Mouse (Mus musculus) erythroblast, embryonic 14.5 days (primary cell): ENCODE results near the gene Tmco3. TPM values are rescaled to one million over a fixed set of nuclear protein-coding genes. Genes with fewer than 3 reads are reported as not detected.
"Not testable (repeated sequence)": the region's sequence is repeated elsewhere in the genome, so short reads cannot be mapped to it uniquely, and the experiment has no call there.

Source experiments
- H3K27me3 ChIP-seq: 2 replicates; pipeline ENCODE4 v1.6.1; 2012; ENCODE audit warnings: inconsistent platforms; ENCODE audit not compliant: control insufficient read depth
- H3K36me3 ChIP-seq: 2 replicates; pipeline ENCODE4 v1.6.1; 2012; ENCODE audit warnings: mild to moderate bottlenecking, inconsistent platforms; ENCODE audit not compliant: control insufficient read depth
- H3K4me1 ChIP-seq: 2 replicates; pipeline ENCODE4 v1.6.1; 2012; ENCODE audit warnings: inconsistent platforms; ENCODE audit not compliant: control insufficient read depth
- H3K4me3 ChIP-seq: replicated peaks from 2 replicates; pipeline ENCODE3; 2012; ENCODE audit warnings: moderate library complexity, mild to moderate bottlenecking, inconsistent platforms
- H3K9me3 ChIP-seq: 2 replicates; pipeline ENCODE4 v1.6.1; 2012; ENCODE audit warnings: low read length, inconsistent platforms, mixed read lengths; ENCODE audit not compliant: control insufficient read depth
- GATA1 ChIP-seq: IDR thresholded peaks from 2 replicates; pipeline ENCODE4 v1.6.1; 2012; ENCODE audit warnings: low read length, inconsistent platforms, mixed read lengths
- TAL1 ChIP-seq: IDR thresholded peaks from 3 replicates; pipeline ENCODE4 v1.6.1; 2012; ENCODE audit warnings: low read length, inconsistent platforms, mixed read lengths
- polyA plus RNA-seq: library from polyadenylated mRNA; stranded (reverse); fragments of >175 nt; gene quantifications from 2 replicates; pipeline ENCODE4 v1.2.3, GENCODE M21; 2012

Gene Tmco3
- polyA plus RNA-seq, 1 experiment, result 0.50 TPM

GRCm38 (mm10) chr8:13301036-13301435, 13.0 kb downstream of the Tmco3 start:
- no peak for TF ChIP-seq GATA1
- no peak for TF ChIP-seq TAL1
- no peaks in the 10 kb centered on the region for H3K4me1 ChIP-seq
- H3K36me3 ChIP-seq, result peaks cover 37% of the 10 kb centered on the region
- H3K9me3 ChIP-seq, result peaks cover 5% of the 10 kb centered on the region; the same call in 1 of the 2 replicates
- H3K4me3 ChIP-seq, result no peak overlapping the region
- no peaks in the 10 kb centered on the region for H3K27me3 ChIP-seq

- H3K4me3 ChIP-seq, result no peak overlapping the region
- TF ChIP-seq GATA1 (no peak), TAL1 (no peak)
- H3K27me3 ChIP-seq, result no peaks in the 10 kb centered on the region
- H3K9me3 ChIP-seq, result peaks cover 2% of the 10 kb centered on the region; the same call in 1 of the 2 replicates
- H3K4me1 ChIP-seq, result peaks cover 4% of the 10 kb centered on the region
- peaks cover 15% of the 10 kb centered on the region for H3K36me3 ChIP-seq
Observed at GRCm38 (mm10) chr8:13305459-13305858, 17.5 kb downstream of the Tmco3 start.

GRCm38 (mm10) chr8:13305884-13306283, 17.9 kb downstream of the Tmco3 start:
- Histone ChIP-seq H3K4me1 (peaks cover 4% of the 10 kb centered on the region), H3K36me3 (peaks cover 11% of the 10 kb centered on the region), H3K27me3 (no peaks in the 10 kb centered on the region), H3K4me3 (no peak overlapping the region), H3K9me3 (peaks cover 2% of the 10 kb centered on the region; the same call in 1 of the 2 replicates)
- TF ChIP-seq TAL1 (no peak), GATA1 (no peak)

- no peaks in the 10 kb centered on the region for H3K27me3 ChIP-seq
- TF ChIP-seq GATA1, result no peak
- no peak for TF ChIP-seq TAL1
- peaks cover 2% of the 10 kb centered on the region; the same call in 1 of the 2 replicates for H3K9me3 ChIP-seq
- H3K36me3 ChIP-seq, result peaks cover 10% of the 10 kb centered on the region
- H3K4me3 ChIP-seq, result no peak overlapping the region
- peaks cover 4% of the 10 kb centered on the region for H3K4me1 ChIP-seq
Observed at GRCm38 (mm10) chr8:13306309-13306909, 18.4 kb downstream of the Tmco3 start.

GRCm38 (mm10) chr8:13306916-13307315, 18.9 kb downstream of the Tmco3 start:
- Histone ChIP-seq H3K9me3 (peaks cover 2% of the 10 kb centered on the region; the same call in 1 of the 2 replicates), H3K36me3 (peaks cover 10% of the 10 kb centered on the region), H3K4me1 (peaks cover 4% of the 10 kb centered on the region), H3K27me3 (no peaks in the 10 kb centered on the region), H3K4me3 (no peak overlapping the region)
- TF ChIP-seq TAL1 (no peak), GATA1 (no peak)

- TF ChIP-seq GATA1 (no peak), TAL1 (no peak)
- no peak overlapping the region for H3K4me3 ChIP-seq
- H3K27me3 ChIP-seq, result no peaks in the 10 kb centered on the region
- H3K9me3 ChIP-seq, result no peaks in the 10 kb centered on the region
- no peaks in the 10 kb centered on the region; the same call in none of the 2 replicates for H3K36me3 ChIP-seq
- H3K4me1 ChIP-seq, result no peaks in the 10 kb centered on the region
Observed at GRCm38 (mm10) chr8:13314922-13315321, 26.9 kb downstream of the Tmco3 start.

- Histone ChIP-seq H3K36me3 (no peaks in the 10 kb centered on the region; the same call in none of the 2 replicates), H3K4me1 (no peaks in the 10 kb centered on the region), H3K27me3 (no peaks in the 10 kb centered on the region), H3K9me3 (no peaks in the 10 kb centered on the region), H3K4me3 (no peak overlapping the region)
- TF ChIP-seq TAL1, result no peak
- no peak for TF ChIP-seq GATA1
Observed at GRCm38 (mm10) chr8:13316671-13317070, 28.7 kb downstream of the Tmco3 start.

- TF ChIP-seq TAL1 (no peak), GATA1 (no peak)
- Histone ChIP-seq H3K4me3 (no peak overlapping the region), H3K9me3 (no peaks in the 10 kb centered on the region), H3K27me3 (peaks cover 10% of the 10 kb centered on the region), H3K4me1 (no peaks in the 10 kb centered on the region), H3K36me3 (no peaks in the 10 kb centered on the region)
Observed at GRCm38 (mm10) chr8:13326598-13326997, 38.6 kb downstream of the Tmco3 start.

- peaks cover 2% of the 10 kb centered on the region for H3K36me3 ChIP-seq
- TF ChIP-seq GATA1 (no peak), TAL1 (no peak)
- no peaks in the 10 kb centered on the region; the same call in 1 of the 2 replicates for H3K9me3 ChIP-seq
- H3K4me3 ChIP-seq, result no peak overlapping the region
- H3K27me3 ChIP-seq, result peaks cover 16% of the 10 kb centered on the region
- peaks cover 18% of the 10 kb centered on the region for H3K4me1 ChIP-seq
Observed at GRCm38 (mm10) chr8:13334671-13335070, 46.7 kb downstream of the Tmco3 start.

GRCm38 (mm10) chr8:13337245-13337644, 49.3 kb downstream of the Tmco3 start:
- Histone ChIP-seq H3K36me3 (peaks cover 26% of the 10 kb centered on the region), H3K4me1 (peaks cover 43% of the 10 kb centered on the region)
- H3K4me3 ChIP-seq, H3K27me3 ChIP-seq, H3K9me3 ChIP-seq: not testable (repeated sequence)
